Mouse (Mus musculus): ENCODE results near the gene Bpifb6. TPM values are rescaled to one million over a fixed set of nuclear protein-coding genes. Genes with fewer than 3 reads are reported as not detected.

The Bpifb6 gene
- polyA plus RNA-seq, 1 experiment from 2014 or later = not detected

DNA sequence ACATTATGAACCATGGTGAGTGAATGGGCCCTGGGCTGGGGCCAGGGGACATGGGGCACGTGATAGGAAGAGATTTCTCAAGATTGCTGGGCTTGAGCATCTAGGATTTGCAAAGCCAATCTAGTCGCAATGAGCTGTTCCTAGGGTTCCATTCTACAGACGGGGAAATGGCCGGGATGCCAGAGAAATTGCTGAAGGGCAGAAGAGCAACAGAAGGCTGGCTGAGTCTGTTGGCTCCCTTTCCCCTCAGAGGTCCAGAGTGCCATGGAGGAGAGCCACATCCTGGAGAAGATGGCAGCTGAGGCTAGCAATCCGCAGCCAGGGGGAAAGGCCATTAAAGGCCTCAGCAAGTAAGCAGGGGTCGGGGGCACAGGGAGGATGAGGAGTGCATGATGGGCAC lies 2.5 kb downstream of the Bpifb6 start:
- no peaks in the 10 kb centered on the region for H3K9me3 ChIP-seq (ENCODE audit: control insufficient read depth, low read length)
- H3K4me3 ChIP-seq (ENCODE audit: low read length) = no peak overlapping the region
- H3K27me3 ChIP-seq (replicated peaks; ENCODE audit: control insufficient read depth, insufficient read depth, low read length) = no peaks in the 10 kb centered on the region
- H3K9ac ChIP-seq (ENCODE audit: low read depth, low read length) = no peak overlapping the region
- WGBS = 70% methylated on average over 6 of the region's 6 CpGs
- H3K27ac ChIP-seq (ENCODE audit: low read depth, low read length) = no peak overlapping the region
- H3K4me2 ChIP-seq (ENCODE audit: low read length) = no peak overlapping the region
- no peak for ATAC-seq
- no peaks in the 10 kb centered on the region for H3K36me3 ChIP-seq (ENCODE audit: control insufficient read depth, insufficient read depth, low read length)
- no peaks in the 10 kb centered on the region for H3K4me1 ChIP-seq (ENCODE audit: control insufficient read depth, insufficient read depth, low read depth, low read length)

DNA sequence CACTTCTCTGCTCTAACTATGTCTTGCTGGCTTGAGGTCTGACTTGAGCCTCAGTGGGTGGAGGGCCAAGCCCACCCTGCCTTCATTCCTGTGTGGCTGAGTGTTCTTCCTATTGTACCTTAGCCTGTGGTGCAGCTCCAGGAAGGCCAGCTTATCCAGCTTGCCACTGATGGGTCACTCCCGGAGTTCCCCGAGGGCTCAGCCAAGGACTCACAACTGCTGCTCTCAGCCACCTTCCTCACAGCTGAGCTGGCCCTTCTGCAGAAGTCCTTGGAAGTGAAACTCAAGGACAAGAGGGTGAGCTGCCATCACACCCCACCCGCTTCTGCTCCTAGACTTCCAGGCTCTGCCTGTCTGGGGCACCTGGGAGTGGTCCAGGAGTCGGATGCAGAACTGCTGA lies 6.4 kb downstream of the Bpifb6 start:
- no peak overlapping the region for H3K4me2 ChIP-seq (ENCODE audit: low read length)
- no peaks in the 10 kb centered on the region for H3K9me3 ChIP-seq (ENCODE audit: control insufficient read depth, low read length)
- no peak for ATAC-seq
- H3K36me3 ChIP-seq (ENCODE audit: control insufficient read depth, insufficient read depth, low read length) = no peaks in the 10 kb centered on the region
- no peaks in the 10 kb centered on the region for H3K4me1 ChIP-seq (ENCODE audit: control insufficient read depth, insufficient read depth, low read depth, low read length)
- no peak overlapping the region for H3K27ac ChIP-seq (ENCODE audit: low read depth, low read length)
- H3K9ac ChIP-seq (ENCODE audit: low read depth, low read length) = no peak overlapping the region
- H3K27me3 ChIP-seq (replicated peaks; ENCODE audit: control insufficient read depth, insufficient read depth, low read length) = no peaks in the 10 kb centered on the region
- 92% methylated on average over 4 of the region's 4 CpGs for WGBS
- no peak overlapping the region for H3K4me3 ChIP-seq (ENCODE audit: low read length)

DNA sequence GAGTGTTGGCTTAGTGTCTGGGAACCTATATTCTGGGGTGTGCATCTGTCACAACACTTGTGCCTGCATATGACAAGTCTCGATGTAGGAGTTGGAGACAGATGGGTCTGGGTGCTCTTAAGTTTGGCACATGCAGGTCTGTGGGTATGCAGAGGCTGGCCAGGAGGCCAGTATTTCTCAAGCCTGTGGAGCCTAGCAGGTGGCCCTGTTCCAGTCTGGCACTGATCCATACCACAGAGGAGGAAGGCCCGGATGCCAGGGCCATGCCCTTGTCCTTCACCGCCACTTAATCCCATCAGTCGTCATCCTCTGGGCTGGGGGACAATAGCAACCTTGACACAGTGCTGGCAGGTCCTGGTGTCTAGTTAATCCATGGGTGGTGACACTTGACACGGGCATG lies 14.0 kb downstream of the Bpifb6 start:
- no peaks in the 10 kb centered on the region for H3K9me3 ChIP-seq (ENCODE audit: control insufficient read depth, low read length)
- no peak for ATAC-seq
- H3K36me3 ChIP-seq (ENCODE audit: control insufficient read depth, insufficient read depth, low read length) = no peaks in the 10 kb centered on the region
- H3K27ac ChIP-seq (ENCODE audit: low read depth, low read length) = no peak overlapping the region
- H3K4me2 ChIP-seq (ENCODE audit: low read length) = no peak overlapping the region
- 61% methylated on average over 5 of the region's 5 CpGs for WGBS
- H3K27me3 ChIP-seq (replicated peaks; ENCODE audit: control insufficient read depth, insufficient read depth, low read length) = no peaks in the 10 kb centered on the region
- no peak overlapping the region for H3K9ac ChIP-seq (ENCODE audit: low read depth, low read length)
- H3K4me3 ChIP-seq (ENCODE audit: low read length) = no peak overlapping the region
- H3K4me1 ChIP-seq (ENCODE audit: control insufficient read depth, insufficient read depth, low read depth, low read length) = no peaks in the 10 kb centered on the region

DNA sequence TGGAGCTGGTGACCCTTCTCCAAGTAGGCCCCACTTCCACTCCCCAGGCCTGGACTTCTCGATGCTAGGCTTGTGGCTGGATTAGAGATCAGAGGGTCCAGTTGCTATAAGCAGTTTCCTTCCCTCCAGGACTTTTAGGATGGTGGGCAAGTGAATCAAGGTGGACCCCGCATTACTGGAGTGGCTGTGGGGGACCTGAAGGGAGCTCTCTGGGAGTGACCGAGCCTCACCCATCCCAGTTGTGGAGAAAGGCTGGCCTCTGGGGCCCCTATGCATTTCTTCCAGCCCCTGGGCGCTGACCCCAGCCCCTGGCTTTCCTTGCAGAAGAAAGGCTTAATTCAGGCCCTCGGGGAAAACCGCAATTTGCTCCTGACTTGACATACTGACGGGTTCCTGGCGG lies 17.7 kb downstream of the Bpifb6 start, which contains the start of gene Bpifb3:
Bpifb3 (plus strand) TSS at position 301 of the 400 bp plus-strand sequence.
- WGBS = 59% methylated on average over 8 of the region's 8 CpGs
- Histone ChIP-seq H3K27ac (ENCODE audit: low read depth, low read length) (no peak within 1 kb of the TSS), H3K9ac (ENCODE audit: low read depth, low read length) (no peak within 1 kb of the TSS), H3K9me3 (ENCODE audit: control insufficient read depth, low read length) (no peaks in the 10 kb centered on the region), H3K36me3 (ENCODE audit: control insufficient read depth, insufficient read depth, low read length) (no peaks in the 10 kb centered on the region), H3K4me3 (ENCODE audit: low read length) (no peak within 1 kb of the TSS), H3K4me1 (ENCODE audit: control insufficient read depth, insufficient read depth, low read depth, low read length) (no peaks in the 10 kb centered on the region), H3K27me3 (replicated peaks; ENCODE audit: control insufficient read depth, insufficient read depth, low read length) (no peaks in the 10 kb centered on the region), H3K4me2 (ENCODE audit: low read length) (no peak within 1 kb of the TSS)
- no peak for ATAC-seq

DNA sequence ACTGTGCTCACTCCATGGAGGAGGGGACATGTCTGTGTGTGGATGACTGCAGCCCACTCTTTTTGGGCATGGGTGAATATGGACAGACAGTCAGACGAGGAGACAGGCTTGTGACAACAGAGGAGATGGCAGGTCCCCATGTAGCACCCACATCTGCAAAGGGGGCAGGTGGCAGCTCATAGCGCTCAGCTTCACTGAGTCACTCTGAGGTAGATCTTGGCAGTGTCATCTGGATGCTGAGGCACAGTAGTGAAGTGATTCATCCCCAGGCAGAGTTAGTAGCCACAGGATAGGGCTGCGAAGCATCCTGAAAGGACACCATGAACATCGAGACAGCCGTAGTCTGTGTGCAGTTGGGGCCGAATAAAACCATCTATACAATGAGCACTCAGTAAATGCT lies 21.1 kb downstream of the Bpifb6 start:
- no peak for ATAC-seq
- H3K4me1 ChIP-seq (ENCODE audit: control insufficient read depth, insufficient read depth, low read depth, low read length) = no peaks in the 10 kb centered on the region
- WGBS = 89% methylated on average over 6 of the region's 6 CpGs
- H3K9me3 ChIP-seq (ENCODE audit: control insufficient read depth, low read length) = no peaks in the 10 kb centered on the region
- no peak overlapping the region for H3K4me2 ChIP-seq (ENCODE audit: low read length)
- H3K36me3 ChIP-seq (ENCODE audit: control insufficient read depth, insufficient read depth, low read length) = no peaks in the 10 kb centered on the region
- H3K4me3 ChIP-seq (ENCODE audit: low read length) = no peak overlapping the region
- no peaks in the 10 kb centered on the region for H3K27me3 ChIP-seq (replicated peaks; ENCODE audit: control insufficient read depth, insufficient read depth, low read length)
- H3K9ac ChIP-seq (ENCODE audit: low read depth, low read length) = no peak overlapping the region
- no peak overlapping the region for H3K27ac ChIP-seq (ENCODE audit: low read depth, low read length)

DNA sequence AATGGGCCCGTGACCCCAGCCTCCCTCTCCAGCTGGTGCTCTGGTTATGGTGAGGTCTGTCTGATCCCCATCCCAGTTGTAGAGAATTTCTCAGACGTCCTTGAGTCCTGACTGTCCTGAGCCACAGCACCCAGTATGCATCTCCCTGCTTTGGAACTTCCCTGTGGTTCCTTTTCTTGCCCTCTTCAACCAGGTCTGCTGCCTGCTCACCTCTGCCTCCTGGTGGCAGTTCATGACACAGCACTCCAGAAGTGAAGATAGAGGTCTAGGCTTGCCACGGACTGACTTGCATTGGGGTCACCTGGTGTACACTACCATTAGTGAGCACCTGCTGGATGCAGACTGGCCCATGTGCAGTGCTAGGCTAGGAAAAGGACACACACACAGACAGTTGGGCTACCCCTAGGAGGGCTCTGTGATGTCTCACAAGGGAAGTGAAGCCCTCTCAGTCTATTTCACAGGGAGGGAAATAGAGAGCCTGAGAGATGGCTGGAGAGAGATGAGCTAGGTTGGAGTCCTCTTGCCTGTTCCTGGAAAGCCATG lies 29.8 kb downstream of the Bpifb6 start:
- ATAC-seq = no peak; the same call in 1 of the 2 replicates
- H3K4me1 ChIP-seq (ENCODE audit: control insufficient read depth, insufficient read depth, low read depth, low read length) = peaks cover 5% of the 10 kb centered on the region
- H3K27me3 ChIP-seq (replicated peaks; ENCODE audit: control insufficient read depth, insufficient read depth, low read length) = no peaks in the 10 kb centered on the region
- H3K36me3 ChIP-seq (ENCODE audit: control insufficient read depth, insufficient read depth, low read length) = no peaks in the 10 kb centered on the region
- no peak overlapping the region for H3K4me2 ChIP-seq (ENCODE audit: low read length)
- WGBS = 54% methylated on average over 3 of the region's 3 CpGs
- H3K9me3 ChIP-seq (ENCODE audit: control insufficient read depth, low read length) = no peaks in the 10 kb centered on the region
- no peak overlapping the region for H3K9ac ChIP-seq (ENCODE audit: low read depth, low read length)
- H3K27ac ChIP-seq (ENCODE audit: low read depth, low read length) = no peak overlapping the region
- H3K4me3 ChIP-seq (ENCODE audit: low read length) = no peak overlapping the region

DNA sequence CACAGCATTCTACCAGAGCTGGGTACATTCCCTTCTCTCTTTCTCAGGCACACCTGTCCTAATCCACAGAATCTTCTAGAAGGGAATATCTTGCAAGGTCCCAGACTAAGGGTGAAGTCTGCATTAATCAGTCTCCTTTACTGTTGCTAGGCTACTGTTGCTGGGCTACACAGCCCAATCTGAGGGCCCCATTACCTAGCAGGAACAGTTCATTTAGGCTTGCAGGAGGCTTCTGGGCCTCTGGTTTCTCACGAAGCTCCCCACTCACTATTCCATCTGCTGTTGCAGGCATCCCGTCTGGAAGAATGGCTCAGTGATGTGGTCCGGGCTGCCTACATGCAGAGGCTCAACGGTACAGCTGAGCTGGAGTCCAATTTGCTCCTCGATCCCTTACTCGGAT lies 30.9 kb downstream of the Bpifb6 start:
- H3K4me3 ChIP-seq (ENCODE audit: low read length) = no peak overlapping the region
- no peaks in the 10 kb centered on the region for H3K36me3 ChIP-seq (ENCODE audit: control insufficient read depth, insufficient read depth, low read length)
- 41% methylated on average over 6 of the region's 6 CpGs for WGBS
- H3K4me2 ChIP-seq (ENCODE audit: low read length) = no peak overlapping the region
- H3K9me3 ChIP-seq (ENCODE audit: control insufficient read depth, low read length) = no peaks in the 10 kb centered on the region
- H3K27me3 ChIP-seq (replicated peaks; ENCODE audit: control insufficient read depth, insufficient read depth, low read length) = no peaks in the 10 kb centered on the region
- no peak overlapping the region for H3K27ac ChIP-seq (ENCODE audit: low read depth, low read length)
- ATAC-seq = peak; percentile 76; the same call in 1 of the 2 replicates
- H3K9ac ChIP-seq (ENCODE audit: low read depth, low read length) = 0 out of 2 replicates have a peak overlapping the region, but pooled peaks have one; percentile 6
- peaks cover 5% of the 10 kb centered on the region for H3K4me1 ChIP-seq (ENCODE audit: control insufficient read depth, insufficient read depth, low read depth, low read length)

DNA sequence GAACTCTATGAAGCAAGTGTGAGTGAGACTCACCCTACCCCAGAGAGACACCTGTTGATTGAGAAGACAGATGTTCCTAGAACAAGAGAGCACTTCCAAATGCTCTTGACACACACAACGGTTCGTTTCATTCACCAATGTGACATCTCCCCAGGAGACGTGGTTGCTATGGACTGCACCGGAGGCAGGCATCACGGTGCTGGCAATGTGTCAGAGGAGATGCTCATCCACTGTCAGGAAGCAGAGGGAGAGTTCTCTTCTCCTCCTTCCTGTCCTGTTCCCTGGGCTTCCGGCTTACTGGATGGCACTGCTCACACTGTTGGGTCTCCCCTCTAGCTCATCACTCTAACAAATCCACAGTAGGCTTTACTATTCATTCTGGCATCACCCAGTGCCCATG lies 33.1 kb downstream of the Bpifb6 start:
- no peak overlapping the region for H3K27ac ChIP-seq (ENCODE audit: low read depth, low read length)
- no peak for ATAC-seq
- no peak overlapping the region for H3K9ac ChIP-seq (ENCODE audit: low read depth, low read length)
- 45% methylated on average over 6 of the region's 6 CpGs for WGBS
- H3K4me2 ChIP-seq (ENCODE audit: low read length) = no peak overlapping the region
- no peaks in the 10 kb centered on the region for H3K9me3 ChIP-seq (ENCODE audit: control insufficient read depth, low read length)
- no peaks in the 10 kb centered on the region for H3K36me3 ChIP-seq (ENCODE audit: control insufficient read depth, insufficient read depth, low read length)
- H3K4me1 ChIP-seq (ENCODE audit: control insufficient read depth, insufficient read depth, low read depth, low read length) = peaks cover 5% of the 10 kb centered on the region
- H3K4me3 ChIP-seq (ENCODE audit: low read length) = no peak overlapping the region
- no peaks in the 10 kb centered on the region for H3K27me3 ChIP-seq (replicated peaks; ENCODE audit: control insufficient read depth, insufficient read depth, low read length)

DNA sequence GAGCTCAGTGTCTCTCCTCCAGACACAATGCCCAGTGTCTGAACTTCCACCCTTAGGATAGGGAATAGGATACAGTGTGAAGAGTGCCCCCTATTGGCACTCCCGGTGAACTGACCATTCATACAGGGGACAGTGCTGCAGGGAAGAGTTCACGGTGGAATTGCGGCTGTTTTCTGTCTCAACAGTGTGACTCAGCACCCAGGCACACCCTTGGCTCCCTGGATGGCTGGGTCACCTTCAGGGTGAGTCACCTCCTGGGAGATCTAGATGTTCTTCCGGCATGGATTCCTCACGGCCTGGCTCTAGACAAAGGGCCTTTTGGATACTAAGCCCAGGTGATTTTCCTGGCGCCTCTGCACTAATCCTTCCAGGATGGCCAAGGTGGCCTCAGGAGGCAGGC lies 35.2 kb downstream of the Bpifb6 start:
- H3K9ac ChIP-seq (ENCODE audit: low read depth, low read length) = no peak overlapping the region
- ATAC-seq = no peak
- H3K27me3 ChIP-seq (replicated peaks; ENCODE audit: control insufficient read depth, insufficient read depth, low read length) = no peaks in the 10 kb centered on the region
- no peaks in the 10 kb centered on the region for H3K36me3 ChIP-seq (ENCODE audit: control insufficient read depth, insufficient read depth, low read length)
- no peaks in the 10 kb centered on the region for H3K9me3 ChIP-seq (ENCODE audit: control insufficient read depth, low read length)
- WGBS = 88% methylated on average over 6 of the region's 6 CpGs
- H3K4me2 ChIP-seq (ENCODE audit: low read length) = no peak overlapping the region
- no peak overlapping the region for H3K27ac ChIP-seq (ENCODE audit: low read depth, low read length)
- H3K4me3 ChIP-seq (ENCODE audit: low read length) = no peak overlapping the region
- peaks cover 5% of the 10 kb centered on the region for H3K4me1 ChIP-seq (ENCODE audit: control insufficient read depth, insufficient read depth, low read depth, low read length)

DNA sequence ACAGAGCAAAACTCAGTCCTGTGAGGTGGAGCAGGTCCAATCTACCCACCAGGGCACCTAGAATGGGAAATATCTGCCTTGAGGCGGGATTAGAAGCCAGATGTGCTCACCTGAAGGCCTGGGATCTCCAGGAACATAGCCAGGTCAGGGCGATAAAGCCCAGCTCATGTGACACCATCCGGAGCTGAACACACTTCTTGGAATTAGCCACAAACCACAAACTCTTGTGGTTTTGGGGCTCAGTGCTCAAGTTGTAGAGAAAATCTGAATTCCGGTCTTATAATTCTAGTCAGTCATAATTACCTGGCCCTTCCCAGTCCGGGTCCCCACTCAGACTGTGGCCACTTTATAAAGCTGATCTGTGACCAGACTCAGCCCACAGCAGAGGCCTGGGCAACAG lies 37.7 kb downstream of the Bpifb6 start, which contains the start of gene Bpifb4:
Bpifb4 (plus strand) TSS at position 370 of the 400 bp plus-strand sequence.
- Histone ChIP-seq H3K4me2 (ENCODE audit: low read length) (no peak within 1 kb of the TSS), H3K4me1 (ENCODE audit: control insufficient read depth, insufficient read depth, low read depth, low read length) (no peaks in the 10 kb centered on the region), H3K27ac (ENCODE audit: low read depth, low read length) (no peak within 1 kb of the TSS), H3K9ac (ENCODE audit: low read depth, low read length) (no peak within 1 kb of the TSS), H3K9me3 (ENCODE audit: control insufficient read depth, low read length) (no peaks in the 10 kb centered on the region), H3K36me3 (ENCODE audit: control insufficient read depth, insufficient read depth, low read length) (no peaks in the 10 kb centered on the region), H3K4me3 (ENCODE audit: low read length) (no peak within 1 kb of the TSS), H3K27me3 (replicated peaks; ENCODE audit: control insufficient read depth, insufficient read depth, low read length) (no peaks in the 10 kb centered on the region)
- 89% methylated on average over 5 of the region's 5 CpGs for WGBS
- ATAC-seq = no peak
